Mouse (Mus musculus) urinary bladder, postnatal 25 days (tissue): ENCODE data around the gene Helz2.
A peak's percentile ranks its signal among the peaks of the same experiment; 100 is the strongest.
"Not testable (repeated sequence)": the region's sequence is repeated elsewhere in the genome, so short reads cannot be mapped to it uniquely, and the experiment has no call there.

ENCODE experiments used
- DNase-seq: peaks from one replicate; pipeline ENCODE4 v3.0.0; 2022; ENCODE audit warnings: low spot score

Helz2 gene

GRCm38 (mm10) chr2:181196628-181197300, 45.1 kb downstream of the Helz2 start:
- DNase-seq = no peak

- DNase-seq = no peak
Observed at GRCm38 (mm10) chr2:181193044-181193443, 48.8 kb downstream of the Helz2 start.

GRCm38 (mm10) chr2:181191936-181192335, 49.9 kb downstream of the Helz2 start:
- DNase-seq = no peak

- DNase-seq = not testable (repeated sequence)
Observed at GRCm38 (mm10) chr2:181191385-181191784, 50.4 kb downstream of the Helz2 start.

GRCm38 (mm10) chr2:181189321-181189720, 52.5 kb downstream of the Helz2 start:
- DNase-seq = no peak

GRCm38 (mm10) chr2:181188681-181189080, 53.1 kb downstream of the Helz2 start:
- DNase-seq = peak; percentile 34

- DNase-seq = peak; percentile 81
Observed at GRCm38 (mm10) chr2:181187121-181188000, 54.5 kb downstream of the Helz2 start, which contains the start of gene Ppdpf. Gene Ppdpf (plus strand): TSS chr2:181187247.

- peak; percentile 71 for DNase-seq
Observed at GRCm38 (mm10) chr2:181186635-181187034, 55.2 kb downstream of the Helz2 start.

GRCm38 (mm10) chr2:181180898-181181297, 60.9 kb downstream of the Helz2 start:
- DNase-seq = no peak

- DNase-seq = no peak
Observed at GRCm38 (mm10) chr2:181178471-181178870, 63.4 kb downstream of the Helz2 start.

- no peak for DNase-seq
Observed at GRCm38 (mm10) chr2:181178015-181178414, 63.8 kb downstream of the Helz2 start.
